In the genomic region with DNA sequence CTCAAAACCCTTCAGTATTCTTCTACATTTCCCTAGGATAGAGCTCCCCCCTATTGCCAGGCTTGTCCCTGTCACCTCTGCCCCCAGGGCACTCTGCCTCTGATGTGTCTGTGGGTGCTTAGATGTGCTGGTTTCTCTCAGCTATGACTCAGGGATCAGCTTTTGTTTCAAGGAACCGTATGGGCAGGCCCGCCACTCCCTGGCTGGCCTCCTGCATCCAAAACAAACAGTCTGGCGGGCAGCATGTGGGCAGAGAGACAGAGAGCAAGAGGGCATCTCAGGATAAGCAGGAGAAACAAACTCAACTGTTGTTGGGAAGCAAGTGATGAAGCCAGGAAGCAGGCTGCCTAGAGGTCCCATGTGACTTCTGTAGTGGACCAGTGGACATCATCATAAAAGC, we compare ENCODE assay signal across 13 mouse cellular contexts. TPM values are rescaled to one million over a fixed set of nuclear protein-coding genes. Genes with fewer than 3 reads are reported as not detected.
DNase-seq lines count a peak whose midpoint lies in the region; ATAC-seq and TF ChIP-seq lines count a peak whose summit lies in the region.
"Had no signal": no experiment of that assay in that cellular context is flagged by ENCODE, and none has a peak within 500 bp of the region (broad histone marks: within the 10 kb centered on the region; RNA-seq: fewer than 3 reads in every experiment).

No protein-coding gene starts in this region.

- H3K4me3 ChIP-seq in gastrocnemius, adult 2 months, result no peak overlapping the region
- H3K4me3 ChIP-seq in hindbrain, embryonic 16.5 days (ENCODE audit: low read length), result no peak overlapping the region
- H3K4me3 ChIP-seq: limb, embryonic 15.5 days; midbrain, embryonic 15.5 days had no signal

- no peak for DNase-seq in gastrocnemius, adult 2 months
- DNase-seq in gastrocnemius, postnatal 25 days, result no peak
- DNase-seq in urinary bladder, postnatal 36 days (ENCODE audit: low spot score in 2 of 2), result peak; percentile 22 to 34
- no peak for DNase-seq in urinary bladder, postnatal 10 days (ENCODE audit: low spot score)
- DNase-seq in heart, postnatal 10 days, result peak; percentile 67 to 73
- DNase-seq in left cerebral cortex, adult 9 months (ENCODE audit: low spot score in 2 of 2), result no peak
- no peak for DNase-seq in kidney, adult 8-10 months
- DNase-seq: gastrocnemius, postnatal 14 days had no signal

- no peaks in the 10 kb centered on the region for H3K36me3 ChIP-seq in hindbrain, embryonic 16.5 days (ENCODE audit: control insufficient read depth, insufficient read depth, low read length)
- H3K36me3 ChIP-seq: limb, embryonic 15.5 days; midbrain, embryonic 15.5 days had no signal

- H3K27me3 ChIP-seq in hindbrain, embryonic 16.5 days (replicated peaks; ENCODE audit: control insufficient read depth, insufficient read depth, low read length), result no peaks in the 10 kb centered on the region
- H3K27me3 ChIP-seq: midbrain, embryonic 15.5 days had no signal

- intact Hi-C loops in gastrocnemius, adult 2 months (cut with DNase I), result no loop called here
- intact Hi-C loops in heart, postnatal 10 days (cut with DNase I), result no loop called here

- ATAC-seq in hindbrain, embryonic 16.5 days, result no peak
- ATAC-seq: CD4-positive, CD25-positive, alpha-beta regulatory T cell, adult 4 months; midbrain, embryonic 15.5 days had no signal

- TF ChIP-seq CTCF in gastrocnemius, adult 2 months (IDR thresholded peaks at IDR 0.05), result no peak

- no peaks in the 10 kb centered on the region for H3K9me3 ChIP-seq in hindbrain, embryonic 16.5 days (ENCODE audit: control insufficient read depth, low read length)
- H3K9me3 ChIP-seq: limb, embryonic 15.5 days; midbrain, embryonic 15.5 days had no signal

- peak overlapping the region; percentile 12; the same call in 1 of the 2 replicates for H3K27ac ChIP-seq in gastrocnemius, adult 2 months
- no peak overlapping the region for H3K27ac ChIP-seq in hindbrain, embryonic 16.5 days (ENCODE audit: low read depth, low read length)
- H3K27ac ChIP-seq: kidney, postnatal 0 days; limb, embryonic 15.5 days; midbrain, embryonic 15.5 days had no signal

- no peak overlapping the region for H3K4me2 ChIP-seq in hindbrain, embryonic 16.5 days (ENCODE audit: low read length)
- H3K4me2 ChIP-seq: limb, embryonic 15.5 days; midbrain, embryonic 15.5 days had no signal

- peaks cover 2% of the 10 kb centered on the region for H3K4me1 ChIP-seq in hindbrain, embryonic 16.5 days (ENCODE audit: control insufficient read depth, insufficient read depth, low read depth, low read length)

- 33% methylated on average over 3 of the region's 3 CpGs for WGBS in hindbrain, embryonic 16.5 days

- H3K9ac ChIP-seq in hindbrain, embryonic 16.5 days (ENCODE audit: low read depth, low read length), result no peak overlapping the region
- H3K9ac ChIP-seq: limb, embryonic 15.5 days; midbrain, embryonic 15.5 days had no signal

RNA-seq across cellular contexts. Expression of a gene that starts 9.9 kb away (rescaled TPM):
- total RNA-seq in gastrocnemius, adult 2 months (2021), result 10 to 100 TPM; 23.4 to 28.2 TPM
- total RNA-seq in gastrocnemius, postnatal 25 days (2021), result 10 to 100 TPM; 22.8 to 23.2 TPM
- total RNA-seq in heart, postnatal 10 days (2021), result 10 to 100 TPM; 60.5 to 68.1 TPM
- 59.0 and 60.4 TPM in 2 replicates for polyA plus RNA-seq in hindbrain, embryonic 16.5 days (2015; fragmentation: Nextera tagmentation; extraction: Ambion mirVana)

Comparison
In these comparisons a context has a peak if more than half of its experiments do, and no peak if none do; other contexts are left out.
1. DNase-seq: peak in urinary bladder, postnatal 36 days (2 of 2) and heart, postnatal 10 days (2 of 2); none in gastrocnemius, adult 2 months (single experiment), gastrocnemius, postnatal 25 days (single experiment), urinary bladder, postnatal 10 days (single experiment), left cerebral cortex, adult 9 months (0 of 2) and kidney, adult 8-10 months (0 of 2).